Mouse (Mus musculus): ENCODE measurements around the gene Gsdme.

The Gsdme gene

DNA sequence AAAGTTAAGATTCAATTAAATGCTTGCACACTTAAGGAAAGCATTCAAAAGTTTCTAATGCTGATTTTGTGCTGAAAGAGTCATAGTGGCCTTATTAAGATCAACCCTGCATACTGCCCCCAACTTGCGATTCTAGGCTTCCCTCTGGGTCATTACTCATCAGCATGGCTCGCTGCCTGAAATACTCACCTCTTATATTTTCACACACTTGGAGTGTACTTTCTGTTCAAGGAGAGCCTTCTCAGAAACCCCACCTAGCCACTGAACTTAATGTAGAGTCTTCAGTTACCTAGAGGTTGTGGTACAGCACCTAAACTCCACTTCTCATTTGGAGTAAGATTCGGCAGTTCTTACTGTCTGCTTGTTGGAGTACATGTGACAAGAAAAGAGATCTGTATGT lies 72.1 kb downstream of the Gsdme start:
- no peak for DNase-seq (ENCODE audit: low read depth, low spot score)

- DNase-seq (ENCODE audit: low read depth, low spot score), result no peak
These were observed 74.3 kb downstream of the Gsdme start for GRCm38 (mm10) chr6:50189376-50189775.

GRCm38 (mm10) chr6:50187955-50188354 lies 75.7 kb downstream of the Gsdme start:
- DNase-seq (ENCODE audit: low read depth, low spot score), result no peak

GRCm38 (mm10) chr6:50180189-50180588 lies 83.5 kb downstream of the Gsdme start:
- DNase-seq (ENCODE audit: low read depth, low spot score), result no peak

GRCm38 (mm10) chr6:50175736-50176135 lies 87.9 kb downstream of the Gsdme start:
- DNase-seq (ENCODE audit: low read depth, low spot score), result no peak

GRCm38 (mm10) chr6:50169771-50170170 lies 93.9 kb downstream of the Gsdme start:
- DNase-seq (ENCODE audit: low read depth, low spot score), result no peak

GRCm38 (mm10) chr6:50168821-50169220 lies 94.8 kb downstream of the Gsdme start:
- DNase-seq (ENCODE audit: low read depth, low spot score), result no peak

GRCm38 (mm10) chr6:50163013-50163412 lies 100.6 kb downstream of the Gsdme start:
- no peak for DNase-seq (ENCODE audit: low read depth, low spot score)

DNA sequence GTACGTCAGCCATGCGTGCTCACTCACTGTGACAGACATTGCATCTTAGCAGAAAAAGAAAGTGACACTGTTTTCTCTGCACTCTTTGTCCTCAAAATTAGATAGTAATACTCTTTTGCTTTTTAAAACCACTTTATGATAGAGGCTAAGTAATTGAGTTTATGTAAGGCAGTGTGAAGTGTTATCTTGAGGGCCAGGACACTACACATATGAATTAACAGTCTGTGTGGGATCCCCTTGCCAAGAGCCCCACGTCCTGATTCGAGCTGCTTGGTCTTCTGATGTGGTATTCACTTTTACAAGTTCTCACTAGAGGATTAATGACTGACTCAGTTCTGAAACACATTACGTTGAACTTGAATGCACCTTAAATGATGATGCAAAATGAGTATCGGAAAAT lies 103.8 kb downstream of the Gsdme start:
- DNase-seq (ENCODE audit: low read depth, low spot score), result no peak

GRCm38 (mm10) chr6:50149378-50149777 lies 114.3 kb downstream of the Gsdme start:
- DNase-seq (ENCODE audit: low read depth, low spot score), result no peak

DNA sequence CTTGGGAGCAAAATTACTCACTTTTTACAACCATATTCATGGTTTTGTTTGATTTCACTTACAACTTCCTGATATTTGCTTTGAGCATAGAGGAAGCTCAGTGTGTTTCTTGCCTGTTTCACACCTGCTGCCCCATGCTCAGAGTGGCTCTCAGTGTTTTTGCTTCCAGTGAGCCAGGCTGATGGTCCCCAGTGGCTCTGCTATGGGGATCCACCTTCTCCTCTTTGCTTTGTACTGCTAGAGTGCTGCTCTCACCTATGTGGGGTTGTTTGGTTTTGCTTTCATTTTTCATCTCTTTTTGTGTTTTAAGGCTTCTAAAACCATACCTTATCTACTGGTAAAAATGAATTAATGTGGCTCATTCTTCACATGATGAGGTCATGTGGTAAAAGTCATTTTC lies 117.5 kb downstream of the Gsdme start:
- no peak for DNase-seq (ENCODE audit: low read depth, low spot score)

DNA sequence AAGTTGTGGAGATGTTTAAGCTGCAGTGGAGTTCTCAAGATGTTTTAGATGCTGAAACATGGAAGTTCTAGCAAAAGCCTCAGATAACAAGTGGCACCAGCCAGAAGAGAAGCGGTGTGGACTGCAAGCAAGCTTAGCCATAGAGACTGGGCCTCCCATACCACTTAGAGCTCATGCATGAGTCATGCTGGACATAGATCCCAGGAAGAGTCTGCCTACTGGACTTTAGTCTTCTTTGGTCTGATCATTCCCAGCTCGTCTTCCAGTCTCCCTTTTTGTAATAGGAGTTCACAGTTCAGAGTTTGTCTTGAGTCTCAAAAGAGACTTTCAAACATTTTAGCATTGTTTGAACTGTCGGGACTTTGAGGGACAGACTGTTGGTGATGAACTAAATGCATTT lies 124.1 kb downstream of the Gsdme start:
- no peak for DNase-seq (ENCODE audit: low read depth, low spot score)

All from embryo, embryonic 11.5 days (tissue).